Mouse (Mus musculus) forebrain, embryonic 15.5 days (tissue): ENCODE data around the gene Slc6a6. TPM values are rescaled to one million over a fixed set of nuclear protein-coding genes. Genes with fewer than 3 reads are reported as not detected.

ENCODE experiments used
- ATAC-seq: fragments of 200-750 bp; cut with Nextera tagmentation; replicated peaks from 2 replicates; pipeline ENCODE4 v1.8.0; 2017; ENCODE audit warnings: mild to moderate bottlenecking, moderate TSS enrichment, moderate library complexity
- H3K27ac ChIP-seq: fragments of 300-500 bp; sonication (generic); replicated peaks from 2 replicates; pipeline ENCODE4 v1.5.1; 2015; ENCODE audit warnings: mild to moderate bottlenecking, inconsistent platforms
- H3K27me3 ChIP-seq: fragments of 300-500 bp; sonication (generic); 2 replicates; pipeline ENCODE4 v1.6.1; 2015; ENCODE audit warnings: inconsistent platforms
- H3K36me3 ChIP-seq: fragments of 300-500 bp; sonication (generic); 2 replicates; pipeline ENCODE4 v1.6.1; 2015; ENCODE audit warnings: mild to moderate bottlenecking, inconsistent platforms
- H3K4me1 ChIP-seq: fragments of 300-500 bp; sonication (generic); 2 replicates; pipeline ENCODE4 v1.6.1; 2015; ENCODE audit warnings: inconsistent platforms
- H3K4me2 ChIP-seq: fragments of 300-500 bp; sonication (generic); replicated peaks from 2 replicates; pipeline ENCODE4 v1.6.1; 2015; ENCODE audit warnings: mild to moderate bottlenecking, inconsistent platforms
- H3K4me3 ChIP-seq: fragments of 300-500 bp; sonication (generic); 2 replicates; pipeline ENCODE4 v1.5.1; 2015; ENCODE audit warnings: mild to moderate bottlenecking, inconsistent platforms
- H3K9ac ChIP-seq: fragments of 300-500 bp; sonication (generic); replicated peaks from 2 replicates; pipeline ENCODE4 v1.6.1; 2015; ENCODE audit warnings: mild to moderate bottlenecking, inconsistent platforms
- H3K9me3 ChIP-seq: fragments of 300-500 bp; sonication (generic); 2 replicates; pipeline ENCODE4 v1.6.1; 2016; ENCODE audit warnings: inconsistent platforms
- WGBS: fragments of 180-500 bp; shearing (Covaris S2); methylation state at CpG from one replicate; pipeline ENCODE4 v1.1.7; 2015; ENCODE audit warnings: mixed read lengths; 5-methylcytosine and 5-hydroxymethylcytosine counted together
- polyA plus RNA-seq: library from polyadenylated mRNA; unstranded; fragments of >200 nt; fragmentation: Nextera tagmentation; extraction: Ambion mirVana; gene quantifications from 2 replicates; pipeline ENCODE4 v1.2.1, GENCODE M21; 2015

The Slc6a6 gene
- polyA plus RNA-seq, 1 experiment from 2014 or later = 94.2 TPM

DNA sequence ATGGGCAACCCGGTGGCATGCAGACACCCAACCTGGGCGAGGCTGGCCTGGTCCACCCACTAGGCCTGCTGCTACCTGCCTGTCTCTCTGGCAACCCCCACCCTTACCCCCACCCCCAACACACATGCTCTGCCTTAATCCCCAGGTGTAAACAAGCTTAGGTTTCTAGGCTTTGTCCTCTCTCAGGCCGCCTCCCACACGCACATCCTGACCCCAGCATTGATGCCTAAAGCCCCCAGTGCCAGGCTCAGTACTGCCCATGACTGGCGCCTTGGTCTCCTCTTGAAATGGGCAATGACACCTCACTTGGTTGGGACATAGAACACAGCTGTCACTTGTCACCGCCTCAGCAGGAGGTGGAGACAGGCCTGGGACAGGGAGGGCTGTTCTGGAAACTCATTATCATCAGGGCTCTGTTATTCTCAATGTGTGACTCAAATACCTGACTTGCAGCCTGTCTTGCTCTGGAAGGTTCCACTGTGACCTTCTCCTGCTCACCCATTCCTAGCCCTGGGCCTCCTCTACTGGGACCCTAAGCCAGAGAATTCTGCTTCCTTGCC is 27.9 kb upstream of the Slc6a6 start:
- ATAC-seq = no peak
- Histone ChIP-seq H3K4me2 (no peak overlapping the region), H3K36me3 (no peaks in the 10 kb centered on the region), H3K27me3 (no peaks in the 10 kb centered on the region), H3K4me3 (no peak overlapping the region), H3K27ac (no peak overlapping the region), H3K9ac (no peak overlapping the region), H3K4me1 (no peaks in the 10 kb centered on the region), H3K9me3 (no peaks in the 10 kb centered on the region)
- 42% methylated on average over 6 of the region's 6 CpGs for WGBS

DNA sequence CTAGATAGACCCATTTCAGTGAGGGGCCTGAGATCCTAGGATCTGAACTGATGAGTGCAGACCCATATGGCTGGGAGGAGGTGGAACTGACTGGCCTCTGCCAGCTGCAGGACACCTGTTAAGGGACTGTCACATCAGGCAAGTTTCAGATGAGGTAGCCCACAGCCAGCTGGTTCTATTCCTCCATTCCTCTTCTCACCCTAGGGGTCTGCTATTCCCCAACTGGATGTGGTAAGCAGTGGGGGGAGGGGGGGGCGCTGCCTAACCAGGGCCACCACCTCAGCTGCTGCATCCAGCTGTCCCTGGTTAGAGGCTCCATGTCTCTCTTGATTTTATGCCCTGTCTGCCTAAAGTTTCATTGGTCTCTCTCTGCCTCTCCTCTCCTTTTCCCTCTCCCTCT is 25.6 kb upstream of the Slc6a6 start:
- ATAC-seq = no peak
- Histone ChIP-seq H3K36me3 (no peaks in the 10 kb centered on the region), H3K9ac (no peak overlapping the region), H3K27me3 (no peaks in the 10 kb centered on the region), H3K4me2 (no peak overlapping the region), H3K27ac (no peak overlapping the region), H3K4me3 (no peak overlapping the region), H3K4me1 (no peaks in the 10 kb centered on the region), H3K9me3 (no peaks in the 10 kb centered on the region)
- WGBS = 100% methylated on average over 1 of the region's 1 CpGs

DNA sequence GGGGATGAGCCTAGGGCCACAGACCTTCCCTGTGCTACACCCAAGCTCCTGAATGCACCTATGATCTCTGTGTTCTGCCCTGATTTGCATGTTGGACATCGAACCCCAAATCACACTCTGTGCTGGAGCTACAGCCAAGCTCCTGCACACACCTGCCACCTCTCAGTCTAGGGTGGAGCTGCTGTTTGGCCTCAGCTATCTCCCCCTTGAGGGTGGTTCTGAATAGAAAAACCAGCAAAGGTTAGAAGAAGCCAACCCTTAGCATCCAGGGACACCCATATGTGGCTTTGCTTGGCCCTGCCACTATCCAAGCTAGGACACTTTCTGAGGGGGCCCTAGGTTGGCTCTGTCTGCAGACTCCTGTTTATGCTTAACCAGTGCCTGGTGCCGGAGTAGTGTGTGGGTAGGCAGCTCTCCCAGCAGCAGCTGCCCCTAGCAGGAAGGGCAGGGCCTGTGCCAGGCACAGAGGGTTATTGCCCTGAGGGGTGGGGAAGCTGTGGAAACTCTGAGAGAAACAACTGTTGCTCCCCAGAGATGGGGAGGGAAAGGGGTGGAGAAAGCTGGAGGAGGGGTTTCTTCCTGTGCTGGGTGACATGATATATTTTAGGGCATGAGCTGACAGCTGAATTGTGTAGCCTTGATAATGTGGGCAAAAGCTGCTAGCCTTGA is 23.9 kb upstream of the Slc6a6 start:
- no peaks in the 10 kb centered on the region for H3K36me3 ChIP-seq
- no peak overlapping the region for H3K9ac ChIP-seq
- H3K4me3 ChIP-seq = no peak overlapping the region
- no peak overlapping the region for H3K4me2 ChIP-seq
- no peak overlapping the region for H3K27ac ChIP-seq
- H3K9me3 ChIP-seq = no peaks in the 10 kb centered on the region
- no peaks in the 10 kb centered on the region for H3K4me1 ChIP-seq
- 71% methylated on average over 2 of the region's 2 CpGs for WGBS
- H3K27me3 ChIP-seq = no peaks in the 10 kb centered on the region
- ATAC-seq = no peak

- H3K9me3 ChIP-seq = no peaks in the 10 kb centered on the region
- no peak for ATAC-seq
- no peak overlapping the region for H3K4me2 ChIP-seq
- no peaks in the 10 kb centered on the region for H3K4me1 ChIP-seq
- no peak overlapping the region for H3K4me3 ChIP-seq
- no peak overlapping the region for H3K27ac ChIP-seq
- H3K27me3 ChIP-seq = no peaks in the 10 kb centered on the region
- no peak overlapping the region for H3K9ac ChIP-seq
- 88% methylated on average over 6 of the region's 6 CpGs for WGBS
- no peaks in the 10 kb centered on the region for H3K36me3 ChIP-seq
Measured at GRCm38 (mm10) chr6:91662301-91662700, 21.6 kb upstream of the Slc6a6 start.

GRCm38 (mm10) chr6:91663616-91664015 is 20.2 kb upstream of the Slc6a6 start:
- no peak for ATAC-seq
- no peaks in the 10 kb centered on the region for H3K36me3 ChIP-seq
- no peak overlapping the region for H3K9ac ChIP-seq
- H3K4me2 ChIP-seq = no peak overlapping the region
- H3K4me1 ChIP-seq = no peaks in the 10 kb centered on the region
- H3K27me3 ChIP-seq = no peaks in the 10 kb centered on the region
- 83% methylated on average over 6 of the region's 6 CpGs for WGBS
- no peak overlapping the region for H3K4me3 ChIP-seq
- no peak overlapping the region for H3K27ac ChIP-seq
- H3K9me3 ChIP-seq = no peaks in the 10 kb centered on the region

GRCm38 (mm10) chr6:91665267-91665666 is 18.6 kb upstream of the Slc6a6 start:
- Histone ChIP-seq H3K9ac (no peak overlapping the region), H3K9me3 (no peaks in the 10 kb centered on the region), H3K4me1 (no peaks in the 10 kb centered on the region), H3K4me3 (no peak overlapping the region), H3K36me3 (no peaks in the 10 kb centered on the region), H3K27me3 (no peaks in the 10 kb centered on the region), H3K4me2 (no peak overlapping the region), H3K27ac (no peak overlapping the region)
- WGBS = 88% methylated on average over 6 of the region's 6 CpGs
- ATAC-seq = no peak

GRCm38 (mm10) chr6:91665990-91666700 is 17.7 kb upstream of the Slc6a6 start:
- H3K9ac ChIP-seq = no peak overlapping the region
- H3K27ac ChIP-seq = no peak overlapping the region
- no peaks in the 10 kb centered on the region for H3K9me3 ChIP-seq
- no peaks in the 10 kb centered on the region for H3K27me3 ChIP-seq
- no peak overlapping the region for H3K4me2 ChIP-seq
- H3K4me3 ChIP-seq = no peak overlapping the region
- ATAC-seq = no peak
- no peaks in the 10 kb centered on the region for H3K4me1 ChIP-seq
- WGBS = 91% methylated on average over 3 of the region's 3 CpGs
- H3K36me3 ChIP-seq = no peaks in the 10 kb centered on the region

GRCm38 (mm10) chr6:91667141-91667540 is 16.7 kb upstream of the Slc6a6 start:
- Histone ChIP-seq H3K4me2 (no peak overlapping the region), H3K9ac (no peak overlapping the region), H3K27ac (no peak overlapping the region), H3K36me3 (no peaks in the 10 kb centered on the region), H3K9me3 (no peaks in the 10 kb centered on the region), H3K27me3 (no peaks in the 10 kb centered on the region), H3K4me3 (no peak overlapping the region), H3K4me1 (no peaks in the 10 kb centered on the region)
- no peak for ATAC-seq
- WGBS = 87% methylated on average over 4 of the region's 4 CpGs

DNA sequence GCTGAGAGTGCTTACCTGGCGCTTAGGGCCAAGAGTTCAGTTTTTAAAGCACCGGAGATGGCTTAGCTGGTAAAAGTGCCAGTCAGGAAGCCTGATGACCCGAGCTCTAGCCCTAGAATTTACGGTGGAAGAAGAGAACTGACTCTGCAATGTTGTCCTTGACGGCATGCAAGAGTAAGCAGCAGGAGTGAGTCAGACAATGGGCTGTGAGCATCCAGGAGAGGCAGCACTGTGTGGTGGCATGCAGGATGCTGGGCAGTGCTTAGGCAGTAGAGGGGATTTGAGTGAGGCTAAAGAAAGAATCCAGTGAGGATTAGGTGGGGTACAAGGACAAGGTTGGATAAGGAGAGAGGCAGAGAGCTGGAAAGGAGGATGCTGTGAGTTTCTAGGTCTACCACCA is 15.6 kb upstream of the Slc6a6 start:
- no peak overlapping the region for H3K4me3 ChIP-seq
- H3K4me2 ChIP-seq = no peak overlapping the region
- H3K27ac ChIP-seq = no peak overlapping the region
- ATAC-seq = no peak
- H3K9me3 ChIP-seq = no peaks in the 10 kb centered on the region
- H3K27me3 ChIP-seq = no peaks in the 10 kb centered on the region
- no peaks in the 10 kb centered on the region for H3K36me3 ChIP-seq
- H3K4me1 ChIP-seq = no peaks in the 10 kb centered on the region
- H3K9ac ChIP-seq = no peak overlapping the region
- whole genome bisulfite sequencing = 46% methylated on average over 5 of the region's 5 CpGs

DNA sequence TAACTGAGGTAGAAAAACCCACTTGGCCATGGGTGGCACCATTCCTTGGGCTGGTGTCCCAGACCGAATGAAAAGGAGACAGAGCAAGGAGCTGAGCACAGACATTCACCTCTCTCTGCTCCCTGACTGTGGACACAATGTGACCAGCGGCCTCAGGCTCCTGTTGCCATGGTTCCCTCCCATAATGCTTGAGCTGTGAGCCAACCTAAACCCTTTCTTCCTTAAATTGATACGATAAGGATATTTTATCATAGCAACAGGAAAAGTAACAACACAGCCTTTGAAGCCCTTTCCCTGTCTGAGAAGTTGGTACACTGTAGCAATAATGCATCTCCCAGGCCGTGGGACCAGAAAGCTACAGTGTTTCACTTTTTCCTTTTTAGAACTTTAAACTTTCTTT is 14.6 kb upstream of the Slc6a6 start:
- Histone ChIP-seq H3K27me3 (no peaks in the 10 kb centered on the region), H3K9me3 (no peaks in the 10 kb centered on the region), H3K36me3 (no peaks in the 10 kb centered on the region), H3K4me2 (no peak overlapping the region), H3K27ac (no peak overlapping the region), H3K4me3 (no peak overlapping the region), H3K4me1 (no peaks in the 10 kb centered on the region), H3K9ac (no peak overlapping the region)
- no peak for ATAC-seq
- 38% methylated on average over 4 of the region's 4 CpGs for WGBS

DNA sequence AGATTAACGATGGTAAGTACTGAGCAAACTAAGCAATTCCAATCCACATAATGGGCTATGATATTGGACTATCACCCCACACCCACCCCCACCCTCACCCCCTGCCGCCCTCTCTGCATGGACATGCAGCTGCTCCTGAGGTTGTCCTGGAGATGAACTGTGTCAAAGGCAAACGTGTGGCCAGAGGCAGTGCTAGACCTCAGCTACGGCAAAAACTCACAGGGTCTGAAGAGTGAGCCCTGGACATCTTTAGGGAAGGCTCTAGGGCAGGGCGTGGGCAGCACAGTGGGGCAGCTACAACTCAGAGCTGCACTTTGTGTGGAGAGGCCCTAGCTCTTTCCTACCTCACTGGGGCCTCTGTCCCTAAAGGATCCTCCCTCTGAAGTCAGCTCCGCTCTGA is 13.6 kb upstream of the Slc6a6 start:
- 63% methylated on average over 6 of the region's 6 CpGs for WGBS

GRCm38 (mm10) chr6:91674757-91675350 is 9.0 kb upstream of the Slc6a6 start:
- ATAC-seq = no peak
- no peak overlapping the region for H3K4me2 ChIP-seq
- no peaks in the 10 kb centered on the region for H3K9me3 ChIP-seq
- no peak overlapping the region for H3K9ac ChIP-seq
- peaks cover 11% of the 10 kb centered on the region; the same call in 1 of the 2 replicates for H3K4me1 ChIP-seq
- no peaks in the 10 kb centered on the region for H3K27me3 ChIP-seq
- H3K36me3 ChIP-seq = no peaks in the 10 kb centered on the region
- WGBS = 52% methylated on average over 5 of the region's 5 CpGs
- H3K27ac ChIP-seq = no peak overlapping the region
- H3K4me3 ChIP-seq = no peak overlapping the region

More for the DNA sequence above, 13.6 kb upstream of the Slc6a6 start:
- Histone ChIP-seq H3K4me2 (no peak overlapping the region), H3K36me3 (no peaks in the 10 kb centered on the region), H3K4me1 (no peaks in the 10 kb centered on the region), H3K27ac (no peak overlapping the region), H3K9me3 (no peaks in the 10 kb centered on the region), H3K27me3 (no peaks in the 10 kb centered on the region), H3K9ac (no peak overlapping the region), H3K4me3 (no peak overlapping the region)
- ATAC-seq = no peak
